Mouse (Mus musculus): ENCODE data around the gene Themis3. TPM values are rescaled to one million over a fixed set of nuclear protein-coding genes. Genes with fewer than 3 reads are reported as not detected.

The Themis3 gene
- not detected in 2 replicates for polyA plus RNA-seq (2015; fragmentation: Nextera tagmentation; extraction: Ambion mirVana)

- 77% methylated on average over 5 of the region's 5 CpGs for WGBS
- Histone ChIP-seq H3K27me3 (no peaks in the 10 kb centered on the region), H3K4me2 (no peak within 1 kb of the TSS), H3K27ac (no peak within 1 kb of the TSS), H3K4me3 (no peak within 1 kb of the TSS), H3K4me1 (no peaks in the 10 kb centered on the region), H3K9ac (no peak within 1 kb of the TSS), H3K36me3 (ENCODE audit: poor library complexity, severe bottlenecking) (no peaks in the 10 kb centered on the region), H3K9me3 (replicated peaks) (no peaks in the 10 kb centered on the region)
- no peak for ATAC-seq
Observed at GRCm38 (mm10) chr17:66594435-66594834, at the start of gene Themis3. TSS of gene Themis3 (minus strand) at chr17:66594621.

- Histone ChIP-seq H3K9ac (no peak overlapping the region), H3K36me3 (ENCODE audit: poor library complexity, severe bottlenecking) (no peaks in the 10 kb centered on the region), H3K4me1 (no peaks in the 10 kb centered on the region), H3K9me3 (replicated peaks) (no peaks in the 10 kb centered on the region), H3K27me3 (no peaks in the 10 kb centered on the region), H3K4me3 (no peak overlapping the region), H3K27ac (no peak overlapping the region), H3K4me2 (no peak overlapping the region)
- 82% methylated on average over 7 of the region's 7 CpGs for WGBS
- no peak for ATAC-seq
Observed at GRCm38 (mm10) chr17:66637951-66638722, 43.7 kb upstream of the Themis3 start.

- H3K9me3 ChIP-seq (replicated peaks): no peaks in the 10 kb centered on the region
Observed at GRCm38 (mm10) chr17:66619996-66620656, 25.7 kb upstream of the Themis3 start.

GRCm38 (mm10) chr17:66619255-66619826, 24.9 kb upstream of the Themis3 start:
- 0 out of 2 replicates have a peak, but pooled peaks cover 4% of the 10 kb centered on the region for H3K4me1 ChIP-seq
- H3K4me3 ChIP-seq: no peak overlapping the region
- H3K4me2 ChIP-seq: no peak overlapping the region
- no peak overlapping the region for H3K9ac ChIP-seq
- no peak for ATAC-seq
- no peaks in the 10 kb centered on the region for H3K27me3 ChIP-seq
- no peaks in the 10 kb centered on the region for H3K36me3 ChIP-seq (ENCODE audit: poor library complexity, severe bottlenecking)
- no peak overlapping the region for H3K27ac ChIP-seq
- H3K9me3 ChIP-seq (replicated peaks): no peaks in the 10 kb centered on the region
- WGBS: 76% methylated on average over 3 of the region's 3 CpGs

More at GRCm38 (mm10) chr17:66619996-66620656, 25.7 kb upstream of the Themis3 start:
- no peak overlapping the region for H3K4me3 ChIP-seq
- no peaks in the 10 kb centered on the region for H3K36me3 ChIP-seq (ENCODE audit: poor library complexity, severe bottlenecking)
- H3K27ac ChIP-seq: no peak overlapping the region
- H3K9ac ChIP-seq: no peak overlapping the region
- no peak for ATAC-seq
- 67% methylated on average over 13 of the region's 13 CpGs for WGBS
- H3K4me1 ChIP-seq: 0 out of 2 replicates have a peak, but pooled peaks cover 4% of the 10 kb centered on the region
- H3K27me3 ChIP-seq: no peaks in the 10 kb centered on the region
- no peak overlapping the region for H3K4me2 ChIP-seq

- H3K4me1 ChIP-seq: 0 out of 2 replicates have a peak, but pooled peaks cover 2% of the 10 kb centered on the region
- H3K9me3 ChIP-seq (replicated peaks): no peaks in the 10 kb centered on the region
- ATAC-seq: no peak
- H3K27ac ChIP-seq: no peak overlapping the region
- no peaks in the 10 kb centered on the region for H3K27me3 ChIP-seq
- no peaks in the 10 kb centered on the region for H3K36me3 ChIP-seq (ENCODE audit: poor library complexity, severe bottlenecking)
- H3K9ac ChIP-seq: no peak overlapping the region
- H3K4me3 ChIP-seq: no peak overlapping the region
- H3K4me2 ChIP-seq: no peak overlapping the region
Observed at GRCm38 (mm10) chr17:66610032-66610431, 15.6 kb upstream of the Themis3 start.

GRCm38 (mm10) chr17:66604931-66605330, 10.5 kb upstream of the Themis3 start:
- Histone ChIP-seq H3K9ac (no peak overlapping the region), H3K36me3 (ENCODE audit: poor library complexity, severe bottlenecking) (no peaks in the 10 kb centered on the region), H3K4me2 (no peak overlapping the region), H3K4me3 (no peak overlapping the region), H3K27me3 (no peaks in the 10 kb centered on the region), H3K9me3 (replicated peaks) (no peaks in the 10 kb centered on the region), H3K4me1 (0 out of 2 replicates have a peak, but pooled peaks cover 2% of the 10 kb centered on the region), H3K27ac (no peak overlapping the region)
- no peak for ATAC-seq
- WGBS: 82% methylated on average over 5 of the region's 5 CpGs

GRCm38 (mm10) chr17:66601171-66601570, 6.8 kb upstream of the Themis3 start:
- 97% methylated on average over 2 of the region's 2 CpGs for WGBS
- Histone ChIP-seq H3K36me3 (ENCODE audit: poor library complexity, severe bottlenecking) (no peaks in the 10 kb centered on the region), H3K4me3 (no peak overlapping the region), H3K27ac (no peak overlapping the region), H3K4me1 (0 out of 2 replicates have a peak, but pooled peaks cover 2% of the 10 kb centered on the region), H3K9me3 (replicated peaks) (no peaks in the 10 kb centered on the region), H3K4me2 (no peak overlapping the region), H3K9ac (no peak overlapping the region), H3K27me3 (no peaks in the 10 kb centered on the region)
- ATAC-seq: no peak

GRCm38 (mm10) chr17:66595867-66596266, 1.4 kb upstream of the Themis3 start:
- ATAC-seq: no peak
- Histone ChIP-seq H3K27me3 (no peaks in the 10 kb centered on the region), H3K9ac (no peak overlapping the region), H3K27ac (no peak overlapping the region), H3K4me3 (no peak overlapping the region), H3K4me1 (no peaks in the 10 kb centered on the region), H3K9me3 (replicated peaks) (no peaks in the 10 kb centered on the region), H3K4me2 (no peak overlapping the region), H3K36me3 (ENCODE audit: poor library complexity, severe bottlenecking) (no peaks in the 10 kb centered on the region)
- WGBS: 94% methylated on average over 3 of the region's 3 CpGs

- H3K36me3 ChIP-seq (ENCODE audit: poor library complexity, severe bottlenecking): no peaks in the 10 kb centered on the region
- H3K27ac ChIP-seq: no peak overlapping the region
- no peak overlapping the region for H3K4me3 ChIP-seq
- H3K9me3 ChIP-seq (replicated peaks): no peaks in the 10 kb centered on the region
- H3K27me3 ChIP-seq: no peaks in the 10 kb centered on the region
- no peak overlapping the region for H3K4me2 ChIP-seq
- no peaks in the 10 kb centered on the region for H3K4me1 ChIP-seq
- H3K9ac ChIP-seq: no peak overlapping the region
- ATAC-seq: no peak
Observed at GRCm38 (mm10) chr17:66595256-66595655, 835 bp upstream of the Themis3 start.

GRCm38 (mm10) chr17:66590353-66591075, 3.9 kb downstream of the Themis3 start:
- WGBS: 73% methylated on average over 9 of the region's 9 CpGs
- Histone ChIP-seq H3K36me3 (ENCODE audit: poor library complexity, severe bottlenecking) (no peaks in the 10 kb centered on the region), H3K4me3 (no peak overlapping the region), H3K4me1 (no peaks in the 10 kb centered on the region), H3K9ac (no peak overlapping the region), H3K27ac (no peak overlapping the region), H3K4me2 (no peak overlapping the region), H3K27me3 (no peaks in the 10 kb centered on the region), H3K9me3 (replicated peaks) (no peaks in the 10 kb centered on the region)
- no peak for ATAC-seq

- no peaks in the 10 kb centered on the region for H3K9me3 ChIP-seq (replicated peaks)
- no peak for ATAC-seq
- H3K27ac ChIP-seq: no peak overlapping the region
- H3K27me3 ChIP-seq: no peaks in the 10 kb centered on the region
- H3K9ac ChIP-seq: no peak overlapping the region
- no peaks in the 10 kb centered on the region for H3K36me3 ChIP-seq (ENCODE audit: poor library complexity, severe bottlenecking)
- H3K4me1 ChIP-seq: no peaks in the 10 kb centered on the region
- no peak overlapping the region for H3K4me3 ChIP-seq
- H3K4me2 ChIP-seq: no peak overlapping the region
- 76% methylated on average over 8 of the region's 8 CpGs for WGBS
Observed at GRCm38 (mm10) chr17:66589864-66590263, 4.6 kb downstream of the Themis3 start.

GRCm38 (mm10) chr17:66586741-66587140, 7.7 kb downstream of the Themis3 start:
- Histone ChIP-seq H3K27me3 (no peaks in the 10 kb centered on the region), H3K4me2 (no peak overlapping the region), H3K36me3 (ENCODE audit: poor library complexity, severe bottlenecking) (no peaks in the 10 kb centered on the region), H3K4me1 (no peaks in the 10 kb centered on the region), H3K27ac (no peak overlapping the region), H3K9ac (no peak overlapping the region), H3K4me3 (no peak overlapping the region), H3K9me3 (replicated peaks) (no peaks in the 10 kb centered on the region)
- no peak for ATAC-seq
- 90% methylated on average over 10 of the region's 10 CpGs for WGBS

Data from forebrain, embryonic 13.5 days (tissue).